13 mouse cellular contexts compared by ENCODE assay signal in the genomic region with DNA sequence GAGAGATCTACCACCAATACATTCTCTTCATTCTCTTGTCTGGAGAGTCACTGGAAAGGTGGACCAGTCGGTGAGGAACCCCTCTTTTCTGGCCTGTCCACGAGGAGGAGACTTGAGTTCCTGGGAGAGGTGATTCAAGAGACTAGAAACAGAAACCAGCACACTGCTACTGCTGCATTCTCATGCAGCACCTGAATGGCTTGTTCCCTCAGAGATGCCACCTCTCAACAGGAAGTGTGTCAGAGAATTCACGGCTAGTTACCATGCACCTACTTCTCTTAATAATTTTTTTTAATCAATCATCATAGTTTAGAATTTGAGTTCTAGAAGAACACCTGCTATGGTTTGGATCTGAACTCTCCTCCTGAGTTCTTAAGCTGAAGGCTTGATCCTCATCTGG. TPM values are rescaled to one million over a fixed set of nuclear protein-coding genes. Genes with fewer than 3 reads are reported as not detected.
"Had no signal": no experiment of that assay in that cellular context is flagged by ENCODE, and none has a peak within 500 bp of the region (broad histone marks: within the 10 kb centered on the region; RNA-seq: fewer than 3 reads in every experiment).

No protein-coding gene starts in this region.

- ATAC-seq: lung, postnatal 0 days; midbrain, embryonic 13.5 days had no signal

- DNase-seq: kidney, adult 18-20 months; kidney, postnatal 10 days; kidney, postnatal 4 days; left cerebral cortex, postnatal 4 days; lung, adult 2 months; lung, postnatal 36 days had no signal

RNA-seq across cellular contexts. Expression of a gene that starts 52.0 kb away (rescaled TPM):
- total RNA-seq: liver, adult 2 months; megakaryocyte progenitor cell, adult 5-6 weeks had no signal
- polyA plus RNA-seq: kidney, embryonic 14.5 days; limb, embryonic 13.5 days; liver, adult 2 months; liver, embryonic 15.5 days had no signal
